Comparison of ENCODE assay signal across 16 mouse cellular contexts in the genomic region with DNA sequence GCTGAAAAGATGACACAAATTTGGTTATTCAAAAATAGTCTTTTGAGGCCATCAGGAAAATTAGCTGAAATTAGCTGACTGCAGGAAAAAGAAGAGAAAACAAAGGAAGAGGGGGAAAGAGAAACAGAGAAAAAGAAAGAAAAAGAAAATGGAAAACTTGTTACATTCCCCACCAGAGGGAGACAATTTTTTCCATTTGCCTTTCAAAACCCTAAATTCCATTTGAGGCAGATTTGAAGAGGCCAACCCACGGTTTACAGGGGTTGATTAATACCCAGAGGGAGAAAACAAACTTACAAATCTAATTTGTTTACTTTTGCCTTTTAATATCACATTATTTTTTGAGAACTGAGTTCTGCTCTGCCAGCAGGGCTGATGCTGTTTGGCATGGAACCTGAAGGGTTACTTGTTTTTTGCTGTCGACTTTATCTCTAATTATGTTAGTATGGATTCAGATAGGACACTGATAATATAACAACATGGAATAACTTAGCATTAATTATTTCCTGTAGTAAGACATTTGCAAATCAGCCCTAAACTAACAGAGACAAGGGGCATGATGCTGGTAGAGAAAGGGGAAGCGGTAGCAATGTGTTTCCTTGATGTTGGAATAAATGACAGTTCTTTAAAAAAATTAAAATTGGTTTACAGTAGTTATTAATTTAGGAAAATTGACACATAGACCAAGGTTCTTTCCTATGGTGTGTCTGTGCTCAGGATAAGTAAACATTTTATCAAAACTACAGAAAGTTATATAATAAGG.
DNase-seq lines count a peak whose midpoint lies in the region; ATAC-seq and TF ChIP-seq lines count a peak whose summit lies in the region.
"Had no signal": no experiment of that assay in that cellular context is flagged by ENCODE, and none has a peak within 500 bp of the region (broad histone marks: within the 10 kb centered on the region; RNA-seq: fewer than 3 reads in every experiment).

No protein-coding gene starts in this region.

- no peak for TF ChIP-seq RAD21 in MEL (IDR thresholded peaks at IDR 0.05; ENCODE audit: low read depth, low read length)

- DNase-seq in forebrain, postnatal 0 days, result peak; percentile 31
- peak; percentile 31 for DNase-seq in limb, embryonic 14.5 days (ENCODE audit: low spot score)
- DNase-seq in limb, embryonic 10.5 days (ENCODE audit: low spot score), result no peak
- DNase-seq in MEL (ENCODE audit: low read depth, low spot score), result no peak
- DNase-seq in fibroblast of lung, adult 2 months (ENCODE audit: low read depth), result peak; percentile 6
- no peak for DNase-seq in kidney, postnatal 25 days
- no peak for DNase-seq in cerebellum, postnatal 25 days
- DNase-seq: cerebellum, adult 9-11 months; heart, adult 18-20 months; heart, postnatal 14 days; thymus, adult 18-20 months had no signal

- ATAC-seq in forebrain, postnatal 0 days, result no peak
- ATAC-seq in forebrain, embryonic 15.5 days (replicated peaks), result no peak
- no peak for ATAC-seq in limb, embryonic 14.5 days (ENCODE audit: low FRiP score, low read depth)
- ATAC-seq: intestine, embryonic 15.5 days had no signal

- H3K27ac ChIP-seq in forebrain, postnatal 0 days (ENCODE audit: low read depth, low read length), result no peak overlapping the region
- H3K27ac ChIP-seq in forebrain, embryonic 15.5 days (replicated peaks), result no peak overlapping the region
- H3K27ac ChIP-seq in limb, embryonic 14.5 days (replicated peaks; ENCODE audit: low read depth, low read length), result no peak overlapping the region
- no peak overlapping the region for H3K27ac ChIP-seq in limb, embryonic 10.5 days
- H3K27ac ChIP-seq in MEL (ENCODE audit: control insufficient read depth, low read depth, low read length), result no peak overlapping the region
- H3K27ac ChIP-seq: intestine, embryonic 15.5 days; limb, embryonic 15.5 days; lung, embryonic 15.5 days; midbrain, embryonic 12.5 days had no signal

- H3K4me2 ChIP-seq in forebrain, postnatal 0 days (ENCODE audit: low read depth), result no peak overlapping the region
- H3K4me2 ChIP-seq in forebrain, embryonic 15.5 days (replicated peaks), result no peak overlapping the region
- no peak overlapping the region for H3K4me2 ChIP-seq in limb, embryonic 14.5 days (replicated peaks; ENCODE audit: low read depth, low read length, severe bottlenecking)
- H3K4me2 ChIP-seq: intestine, embryonic 15.5 days; limb, embryonic 15.5 days; lung, embryonic 15.5 days; midbrain, embryonic 12.5 days had no signal

- no peaks in the 10 kb centered on the region for H3K79me2 ChIP-seq in MEL (ENCODE audit: control insufficient read depth, insufficient read depth, low read length, poor library complexity)

- no peaks in the 10 kb centered on the region for H3K36me3 ChIP-seq in forebrain, postnatal 0 days (ENCODE audit: insufficient read depth)
- H3K36me3 ChIP-seq in forebrain, embryonic 15.5 days, result no peaks in the 10 kb centered on the region
- no peaks in the 10 kb centered on the region for H3K36me3 ChIP-seq in limb, embryonic 14.5 days (ENCODE audit: control insufficient read depth, insufficient read depth, low read length)
- no peaks in the 10 kb centered on the region for H3K36me3 ChIP-seq in limb, embryonic 10.5 days
- no peaks in the 10 kb centered on the region for H3K36me3 ChIP-seq in MEL (ENCODE audit: control insufficient read depth in 1 of 2, insufficient read depth in 2 of 2, low read length in 2 of 2)
- H3K36me3 ChIP-seq: intestine, embryonic 15.5 days; limb, embryonic 15.5 days; lung, embryonic 15.5 days; midbrain, embryonic 12.5 days had no signal

- H3K27me3 ChIP-seq in forebrain, postnatal 0 days (ENCODE audit: insufficient read depth, low read length), result no peaks in the 10 kb centered on the region
- H3K27me3 ChIP-seq in forebrain, embryonic 15.5 days, result no peaks in the 10 kb centered on the region
- no peaks in the 10 kb centered on the region for H3K27me3 ChIP-seq in limb, embryonic 14.5 days (ENCODE audit: control insufficient read depth, insufficient read depth, low read length)
- no peaks in the 10 kb centered on the region for H3K27me3 ChIP-seq in limb, embryonic 10.5 days (ENCODE audit: low read depth, poor library complexity, severe bottlenecking)
- no peaks in the 10 kb centered on the region; a peak in 1 of 4 replicates for H3K27me3 ChIP-seq in MEL (ENCODE audit: control insufficient read depth in 1 of 2, insufficient read depth in 2 of 2, low read length in 2 of 2)
- H3K27me3 ChIP-seq: intestine, embryonic 15.5 days; limb, embryonic 15.5 days; lung, embryonic 15.5 days; midbrain, embryonic 12.5 days had no signal

- H3K9ac ChIP-seq in forebrain, postnatal 0 days, result no peak overlapping the region
- no peak overlapping the region for H3K9ac ChIP-seq in forebrain, embryonic 15.5 days (replicated peaks)
- H3K9ac ChIP-seq in limb, embryonic 14.5 days (ENCODE audit: low read depth, low read length, severe bottlenecking), result no peak overlapping the region
- no peak overlapping the region for H3K9ac ChIP-seq in MEL (ENCODE audit: control insufficient read depth, low read depth, low read length, poor library complexity, severe bottlenecking)
- H3K9ac ChIP-seq: intestine, embryonic 15.5 days; limb, embryonic 15.5 days; lung, embryonic 15.5 days; midbrain, embryonic 12.5 days had no signal

- 41% methylated on average over 3 of the region's 3 CpGs for WGBS in forebrain, postnatal 0 days
- 45% methylated on average over 3 of the region's 3 CpGs for WGBS in forebrain, embryonic 15.5 days
- WGBS in limb, embryonic 14.5 days, result 58% methylated on average over 3 of the region's 3 CpGs
- WGBS in limb, embryonic 10.5 days, result 72% methylated on average over 3 of the region's 3 CpGs

- H3K9me3 ChIP-seq in forebrain, postnatal 0 days (ENCODE audit: low read length), result no peaks in the 10 kb centered on the region
- no peaks in the 10 kb centered on the region for H3K9me3 ChIP-seq in forebrain, embryonic 15.5 days
- no peaks in the 10 kb centered on the region for H3K9me3 ChIP-seq in limb, embryonic 14.5 days (ENCODE audit: control insufficient read depth, low read length)
- no peaks in the 10 kb centered on the region for H3K9me3 ChIP-seq in limb, embryonic 10.5 days (replicated peaks)
- H3K9me3 ChIP-seq in MEL (replicated peaks; ENCODE audit: insufficient read depth, low read length), result no peaks in the 10 kb centered on the region
- H3K9me3 ChIP-seq: intestine, embryonic 15.5 days; limb, embryonic 15.5 days; lung, embryonic 15.5 days; midbrain, embryonic 12.5 days had no signal

- no peaks in the 10 kb centered on the region for H3K4me1 ChIP-seq in forebrain, postnatal 0 days (ENCODE audit: insufficient read depth)
- no peaks in the 10 kb centered on the region for H3K4me1 ChIP-seq in forebrain, embryonic 15.5 days
- no peaks in the 10 kb centered on the region for H3K4me1 ChIP-seq in limb, embryonic 14.5 days (ENCODE audit: control insufficient read depth, insufficient read depth, low read length)
- H3K4me1 ChIP-seq in limb, embryonic 10.5 days, result no peaks in the 10 kb centered on the region
- H3K4me1 ChIP-seq in MEL (ENCODE audit: control insufficient read depth in 1 of 2, insufficient read depth in 2 of 2, low read length in 2 of 2), result no peaks in the 10 kb centered on the region
- H3K4me1 ChIP-seq: intestine, embryonic 15.5 days; limb, embryonic 15.5 days; lung, embryonic 15.5 days; midbrain, embryonic 12.5 days had no signal

- TF ChIP-seq EP300 in MEL (IDR thresholded peaks at IDR 0.05; ENCODE audit: low read depth in 1 of 2, low read length in 2 of 2), result no peak

- H3K4me3 ChIP-seq in forebrain, postnatal 0 days (ENCODE audit: low read depth, low read length), result no peak overlapping the region
- no peak overlapping the region for H3K4me3 ChIP-seq in forebrain, embryonic 15.5 days
- no peak overlapping the region for H3K4me3 ChIP-seq in limb, embryonic 14.5 days (replicated peaks; ENCODE audit: low read length)
- no peak overlapping the region for H3K4me3 ChIP-seq in limb, embryonic 10.5 days
- no peak overlapping the region for H3K4me3 ChIP-seq in MEL (ENCODE audit: control insufficient read depth in 1 of 2, insufficient read depth in 1 of 2, low read depth in 2 of 2, low read length in 2 of 2)
- H3K4me3 ChIP-seq: intestine, embryonic 15.5 days; limb, embryonic 15.5 days; lung, embryonic 15.5 days; midbrain, embryonic 12.5 days had no signal

- TF ChIP-seq POLR2A in limb, embryonic 14.5 days (IDR thresholded peaks at IDR 0.05; ENCODE audit: borderline replicate concordance, extremely low read depth, insufficient read depth, insufficient read length), result no peak
- no peak for TF ChIP-seq POLR2A in MEL (IDR thresholded peaks at IDR 0.05; ENCODE audit: control insufficient read depth in 1 of 2, insufficient read depth in 1 of 2, low read depth in 1 of 2, low read length in 2 of 2, poor library complexity in 1 of 2)

- TF ChIP-seq CTCF in forebrain, postnatal 0 days (IDR thresholded peaks at IDR 0.05; ENCODE audit: low read depth), result peak; percentile 54
- no peak for TF ChIP-seq CTCF in MEL (IDR thresholded peaks at IDR 0.05 in 2 of 3, conservative IDR thresholded peaks at IDR 0.05 in 1 of 3; ENCODE audit: control insufficient read depth in 1 of 3, insufficient read depth in 1 of 3, low read depth in 2 of 3, low read length in 3 of 3, poor library complexity in 1 of 3, severe bottlenecking in 1 of 3)

TF ChIP-seq in MEL, 35 proteins besides CTCF, POLR2A, EP300 and RAD21:
- no peak for TF ChIP-seq ETS1 (IDR thresholded peaks at IDR 0.05; ENCODE audit: low read depth, low read length)
- peak; percentile 21; the same call in 1 of the 2 replicates for TF ChIP-seq SMC3 (IDR thresholded peaks at IDR 0.05; ENCODE audit: low read depth, low read length)

Comparison
In these comparisons a context has a peak if more than half of its experiments do, and no peak if none do; other contexts are left out.
1. DNase-seq: peak in forebrain, postnatal 0 days (single experiment), limb, embryonic 14.5 days (single experiment) and fibroblast of lung, adult 2 months (single experiment); none in limb, embryonic 10.5 days (single experiment), MEL (single experiment), kidney, postnatal 25 days (0 of 2) and cerebellum, postnatal 25 days (0 of 2).